Mouse (Mus musculus) C2C12 (cell line): ENCODE data around the gene Eif3l. TPM values are rescaled to one million over a fixed set of nuclear protein-coding genes. Genes with fewer than 3 reads are reported as not detected.
A peak's percentile ranks its signal among the peaks of the same experiment; 100 is the strongest.

Experiments used
- H3K27me3 ChIP-seq: one replicate; pipeline ENCODE4 v1.6.1; 2011; ENCODE audit not compliant: control insufficient read depth, insufficient read depth, insufficient read length
- H3K36me3 ChIP-seq: one replicate; pipeline ENCODE4 v1.6.1; 2011; ENCODE audit not compliant: control insufficient read depth, insufficient read depth
- H3K4me3 ChIP-seq: one replicate; pipeline ENCODE4 v1.5.1; 2011; ENCODE audit warnings: mild to moderate bottlenecking, control low read depth; ENCODE audit not compliant: poor library complexity, insufficient read depth, severe bottlenecking
- H3K79me2 ChIP-seq: one replicate; pipeline ENCODE4 v1.6.1; 2011; ENCODE audit not compliant: control insufficient read depth, insufficient read depth
- H3K79me3 ChIP-seq: one replicate; pipeline ENCODE4 v1.6.1; 2011; ENCODE audit warnings: low read depth, control low read depth
- H3ac ChIP-seq: one replicate; pipeline ENCODE3; 2011; ENCODE audit warnings: low read depth; ENCODE audit not compliant: control insufficient read depth, insufficient read length
- CEBPB ChIP-seq: IDR thresholded peaks from one replicate; pipeline ENCODE4 v1.6.1; 2011; ENCODE audit warnings: low read depth, mild to moderate bottlenecking, control low read depth, moderate library complexity
- CTCF ChIP-seq: IDR thresholded peaks from one replicate; pipeline ENCODE4 v1.5.1; 2011; ENCODE audit not compliant: control insufficient read depth, insufficient read depth, insufficient read length
- FOSL1 ChIP-seq: IDR thresholded peaks from one replicate; pipeline ENCODE4 v1.8.0; 2011; ENCODE audit warnings: mild to moderate bottlenecking, low read length; ENCODE audit not compliant: poor library complexity, insufficient read depth, severe bottlenecking
- MAX ChIP-seq: IDR thresholded peaks from one replicate; pipeline ENCODE4 v1.6.1; 2011; ENCODE audit warnings: mild to moderate bottlenecking, control low read depth
- MYOD1 ChIP-seq: IDR thresholded peaks from one replicate; pipeline ENCODE4 v1.6.1; 2011; ENCODE audit warnings: low read depth; ENCODE audit not compliant: control insufficient read depth, insufficient read length
- MYOG ChIP-seq: IDR thresholded peaks from one replicate; pipeline ENCODE4 v1.6.1; 2011; ENCODE audit not compliant: control insufficient read depth, insufficient read length; ENCODE audit errors: extremely low read depth
- USF1 ChIP-seq: IDR thresholded peaks from one replicate; pipeline ENCODE4 v1.6.1; 2011; ENCODE audit warnings: low read depth, mild to moderate bottlenecking, control low read depth, moderate library complexity
- polyA plus RNA-seq: library from polyadenylated mRNA; unstranded; fragments of >200 nt; fragmentation: generic; extraction: Trizol; gene quantifications from one replicate; pipeline ENCODE4 v1.2.1, GENCODE M21; 2012; ENCODE audit warnings: missing spikeins

Eif3l gene
- polyA plus RNA-seq, 1 experiment = 369 TPM

DNA sequence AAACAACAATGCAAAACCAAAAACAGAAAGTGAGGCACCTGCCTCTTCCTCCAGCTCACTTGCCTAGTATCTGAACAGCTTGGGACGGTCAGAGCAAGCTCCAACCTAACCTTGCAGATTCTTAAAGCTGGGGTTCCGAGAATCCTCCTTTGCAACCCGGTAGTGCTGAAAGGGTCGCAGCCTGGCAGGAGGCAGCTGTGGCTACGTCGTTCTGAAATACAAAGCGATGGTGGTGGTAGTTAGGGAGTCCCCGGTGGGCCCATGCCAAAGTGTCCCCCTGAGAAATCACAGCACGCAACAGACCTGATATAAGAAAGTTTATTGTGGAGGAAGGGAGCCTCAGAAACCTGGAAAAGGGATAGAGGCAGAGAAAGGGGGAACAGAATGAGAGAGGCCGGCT, 36.6 kb upstream of the Eif3l start:
- Histone ChIP-seq H3K36me3 (no peaks in the 10 kb centered on the region), H3K79me3 (no peaks in the 10 kb centered on the region), H3ac (no peak overlapping the region), H3K27me3 (peaks cover 32% of the 10 kb centered on the region), H3K4me3 (no peak overlapping the region), H3K79me2 (no peaks in the 10 kb centered on the region)
- TF ChIP-seq MYOD1 (no peak), USF1 (no peak)

DNA sequence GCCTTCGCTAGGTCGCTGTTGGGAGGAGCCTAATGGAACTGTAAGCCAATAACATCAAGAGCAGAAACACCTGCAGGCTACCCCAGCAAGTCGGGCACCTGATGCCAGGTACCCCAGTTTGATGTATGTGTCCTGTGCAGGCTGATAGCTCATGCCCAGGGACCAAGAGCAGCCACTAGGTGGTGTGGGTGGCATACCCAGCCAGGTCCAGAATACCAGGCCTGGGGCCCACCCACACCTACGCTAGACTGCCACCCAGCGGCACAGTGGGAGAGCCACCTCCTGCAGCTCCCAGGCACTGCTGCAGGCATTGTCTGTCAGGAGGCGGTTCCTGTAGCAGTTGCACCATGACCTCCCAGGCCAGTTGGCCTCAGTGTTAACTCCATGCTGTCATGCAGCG, 36.1 kb upstream of the Eif3l start:
- H3K27me3 ChIP-seq = peaks cover 37% of the 10 kb centered on the region
- no peak overlapping the region for H3ac ChIP-seq
- no peaks in the 10 kb centered on the region for H3K79me2 ChIP-seq
- H3K36me3 ChIP-seq = no peaks in the 10 kb centered on the region
- H3K4me3 ChIP-seq = no peak overlapping the region
- TF ChIP-seq USF1 (no peak), MYOD1 (no peak), CTCF (peak; percentile 99), MAX (peak; percentile 70), FOSL1 (no peak)
- no peaks in the 10 kb centered on the region for H3K79me3 ChIP-seq

DNA sequence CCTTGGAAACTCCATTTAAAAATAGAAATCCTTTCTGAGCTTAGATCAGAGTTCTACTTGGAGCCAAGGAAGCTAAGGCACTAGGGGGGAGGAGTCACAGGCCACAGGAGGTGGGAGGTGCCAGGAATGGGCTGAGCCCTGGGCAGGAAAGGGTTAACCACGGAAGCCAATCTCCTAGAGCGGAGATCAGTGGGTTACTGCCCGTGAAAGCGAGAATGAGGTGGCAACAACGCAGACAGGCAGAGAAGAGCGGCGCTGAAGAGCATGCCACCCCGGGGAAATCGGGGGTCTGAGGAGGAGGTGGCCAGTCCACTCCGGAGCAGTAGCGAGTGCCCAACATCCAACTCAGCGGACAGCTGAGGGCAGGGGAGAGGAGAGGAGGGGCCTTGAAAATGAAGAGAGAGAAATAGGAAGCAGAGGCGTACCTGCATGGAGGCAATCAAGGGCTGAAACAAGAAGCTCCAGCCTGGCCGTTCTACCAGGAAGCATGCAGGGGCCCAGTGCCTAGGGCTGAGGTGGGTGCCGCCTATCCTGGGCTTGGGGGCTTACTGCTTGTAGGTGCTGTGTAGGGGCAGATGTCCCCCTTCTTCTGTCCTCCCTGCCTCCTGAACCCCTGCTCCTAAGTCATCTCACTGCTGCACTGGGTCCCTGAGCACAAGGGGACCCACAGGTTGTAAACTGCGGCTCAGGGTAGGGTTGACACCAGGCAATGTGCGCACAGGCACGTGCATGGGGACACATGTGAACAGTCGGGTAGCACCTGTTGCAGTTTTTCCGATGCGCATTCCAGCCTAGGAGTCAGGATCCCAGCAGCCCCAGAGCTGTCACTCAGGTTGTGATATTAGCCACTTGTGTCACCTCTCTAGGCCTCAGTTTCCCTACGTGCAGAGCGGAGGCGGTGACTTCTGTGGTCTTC, 34.2 kb upstream of the Eif3l start:
- no peaks in the 10 kb centered on the region for H3K79me3 ChIP-seq
- no peak for TF ChIP-seq MYOD1
- no peak for TF ChIP-seq MAX
- no peak for TF ChIP-seq CTCF
- no peak for TF ChIP-seq MYOG
- peaks cover 44% of the 10 kb centered on the region for H3K27me3 ChIP-seq

DNA sequence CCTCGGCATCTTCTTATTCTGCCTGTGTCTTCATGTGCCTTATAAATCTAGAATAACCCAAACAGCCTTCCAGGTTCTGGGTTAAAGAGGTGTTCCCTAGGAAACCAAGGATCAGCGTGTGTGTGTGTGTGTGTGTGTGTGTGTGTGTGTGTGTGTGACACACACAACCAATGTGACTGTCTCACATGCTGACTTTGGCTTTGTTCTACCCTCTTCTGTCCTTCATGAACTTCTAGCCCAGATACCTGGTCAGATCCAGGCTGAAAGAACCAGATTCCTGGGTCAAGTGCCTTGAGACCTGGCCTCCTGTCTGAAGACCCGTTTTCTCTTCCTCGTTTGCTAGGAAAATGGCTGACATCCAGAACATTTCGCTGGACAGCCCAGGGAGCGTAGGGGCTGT, 33.4 kb upstream of the Eif3l start, which contains the start of gene Galr3:
Gene Galr3, plus strand, starts transcription at position 301 of the 400 bp plus-strand sequence.
- H3ac ChIP-seq = no peak within 1 kb of the TSS
- H3K79me2 ChIP-seq = no peaks in the 10 kb centered on the region
- no peaks in the 10 kb centered on the region for H3K36me3 ChIP-seq
- no peak within 1 kb of the TSS for H3K4me3 ChIP-seq
- TF ChIP-seq MAX (no peak), FOSL1 (no peak), CEBPB (no peak), CTCF (no peak), MYOG (no peak), MYOD1 (no peak), USF1 (no peak)
- H3K79me3 ChIP-seq = no peaks in the 10 kb centered on the region
- H3K27me3 ChIP-seq = peaks cover 45% of the 10 kb centered on the region

More for the DNA sequence above, 34.2 kb upstream of the Eif3l start:
- no peaks in the 10 kb centered on the region for H3K36me3 ChIP-seq
- H3K4me3 ChIP-seq = no peak overlapping the region
- no peaks in the 10 kb centered on the region for H3K79me2 ChIP-seq
- no peak overlapping the region for H3ac ChIP-seq

DNA sequence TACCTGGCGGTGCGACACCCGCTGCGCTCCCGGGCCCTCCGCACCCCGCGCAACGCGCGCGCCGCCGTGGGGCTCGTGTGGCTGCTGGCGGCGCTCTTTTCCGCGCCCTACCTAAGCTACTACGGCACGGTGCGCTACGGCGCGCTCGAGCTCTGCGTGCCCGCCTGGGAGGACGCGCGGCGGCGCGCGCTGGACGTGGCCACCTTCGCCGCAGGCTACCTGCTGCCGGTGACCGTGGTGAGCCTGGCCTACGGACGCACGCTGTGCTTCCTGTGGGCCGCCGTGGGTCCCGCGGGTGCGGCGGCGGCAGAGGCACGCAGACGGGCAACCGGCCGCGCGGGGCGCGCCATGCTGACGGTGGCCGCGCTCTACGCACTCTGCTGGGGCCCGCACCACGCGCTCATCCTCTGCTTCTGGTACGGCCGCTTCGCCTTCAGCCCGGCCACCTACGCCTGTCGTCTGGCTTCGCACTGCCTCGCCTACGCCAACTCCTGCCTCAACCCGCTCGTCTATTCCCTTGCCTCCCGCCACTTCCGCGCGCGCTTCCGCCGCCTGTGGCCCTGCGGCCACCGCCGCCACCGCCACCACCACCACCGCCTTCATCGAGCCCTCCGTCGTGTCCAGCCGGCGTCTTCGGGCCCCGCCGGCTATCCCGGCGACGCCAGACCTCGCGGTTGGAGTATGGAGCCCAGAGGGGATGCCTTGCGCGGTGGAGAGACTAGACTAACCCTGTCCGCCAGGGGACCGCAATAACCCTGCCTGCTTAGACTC, 32.1 kb upstream of the Eif3l start:
- Histone ChIP-seq H3K79me3 (no peaks in the 10 kb centered on the region), H3ac (no peak overlapping the region), H3K27me3 (peaks cover 48% of the 10 kb centered on the region), H3K79me2 (no peaks in the 10 kb centered on the region), H3K4me3 (no peak overlapping the region), H3K36me3 (no peaks in the 10 kb centered on the region)
- TF ChIP-seq MYOD1 (no peak), FOSL1 (no peak), CTCF (no peak), CEBPB (no peak), USF1 (no peak), MYOG (no peak), MAX (no peak)

DNA sequence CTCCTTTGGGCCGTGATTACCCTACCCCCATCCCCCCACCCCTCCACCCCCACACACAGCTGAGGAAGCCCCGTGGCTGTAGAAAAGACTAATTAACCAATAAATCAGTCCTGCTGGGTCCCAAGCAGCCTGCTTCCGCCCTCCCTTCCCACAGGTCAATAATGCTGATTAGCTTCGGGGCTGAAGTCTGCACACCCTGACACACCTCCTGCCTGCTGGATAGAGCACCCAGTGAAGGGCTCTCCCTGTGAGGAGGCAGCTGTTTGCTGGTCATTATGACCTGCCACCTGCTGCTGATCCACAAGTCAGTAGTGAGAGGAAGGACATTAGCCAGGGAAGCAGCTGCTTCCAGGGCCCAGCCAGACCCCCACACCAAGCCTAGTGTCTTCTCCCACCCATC, 30.1 kb upstream of the Eif3l start:
- Histone ChIP-seq H3K79me2 (no peaks in the 10 kb centered on the region), H3ac (no peak overlapping the region), H3K4me3 (no peak overlapping the region), H3K27me3 (peaks cover 51% of the 10 kb centered on the region), H3K79me3 (no peaks in the 10 kb centered on the region), H3K36me3 (no peaks in the 10 kb centered on the region)
- TF ChIP-seq MAX = no peak
- no peak for TF ChIP-seq USF1
- peak; percentile 15 for TF ChIP-seq MYOD1
- TF ChIP-seq CTCF = no peak
- no peak for TF ChIP-seq FOSL1
